Comparison of ENCODE assay signal across 10 mouse cellular contexts in genomic region chr4:135240329-135240728, GRCm38 (mm10). TPM values are rescaled to one million over a fixed set of nuclear protein-coding genes. Genes with fewer than 3 reads are reported as not detected.
DNase-seq lines count a peak whose midpoint lies in the region; ATAC-seq lines count a peak whose summit lies in the region.
"Had no signal": no experiment of that assay in that cellular context is flagged by ENCODE, and none has a peak within 500 bp of the region (broad histone marks: within the 10 kb centered on the region; RNA-seq: fewer than 3 reads in every experiment).

No protein-coding gene starts in this region.

- H3K4me3 ChIP-seq in forebrain, embryonic 13.5 days: no peak overlapping the region
- no peak overlapping the region for H3K4me3 ChIP-seq in forebrain, embryonic 12.5 days (replicated peaks)
- H3K4me3 ChIP-seq in forebrain, embryonic 16.5 days (replicated peaks; ENCODE audit: low read length): no peak overlapping the region

- no peaks in the 10 kb centered on the region for H3K27me3 ChIP-seq in forebrain, embryonic 13.5 days
- no peaks in the 10 kb centered on the region for H3K27me3 ChIP-seq in forebrain, embryonic 12.5 days
- H3K27me3 ChIP-seq in forebrain, embryonic 16.5 days (replicated peaks; ENCODE audit: control insufficient read depth, insufficient read depth, low read length): no peaks in the 10 kb centered on the region

- DNase-seq in lung, postnatal 10 days: peak; percentile 22
- DNase-seq in lung, postnatal 36 days: no peak
- no peak for DNase-seq in ovary, postnatal 10 days (ENCODE audit: low spot score)
- DNase-seq in urinary bladder, postnatal 4 days (ENCODE audit: low spot score in 2 of 2): no peak
- DNase-seq: adrenal gland, adult 2 months; right cerebral cortex, postnatal 25 days had no signal

- no peak for ATAC-seq in forebrain, embryonic 13.5 days
- no peak for ATAC-seq in forebrain, embryonic 12.5 days (ENCODE audit: low FRiP score)
- ATAC-seq in forebrain, embryonic 16.5 days: peak; percentile 45
- ATAC-seq in monocyte, adult 5-6 weeks (replicated peaks; ENCODE audit: insufficient number of reproducible peaks, low FRiP score, low TSS enrichment, poor library complexity, severe bottlenecking): peak; percentile 78

- H3K4me1 ChIP-seq in forebrain, embryonic 13.5 days: peaks cover 21% of the 10 kb centered on the region
- peaks cover 23% of the 10 kb centered on the region for H3K4me1 ChIP-seq in forebrain, embryonic 12.5 days
- peaks cover 18% of the 10 kb centered on the region for H3K4me1 ChIP-seq in forebrain, embryonic 16.5 days (replicated peaks; ENCODE audit: control insufficient read depth, insufficient read depth, low read length)

- H3K4me2 ChIP-seq in forebrain, embryonic 13.5 days: no peak overlapping the region
- no peak overlapping the region for H3K4me2 ChIP-seq in forebrain, embryonic 12.5 days
- H3K4me2 ChIP-seq in forebrain, embryonic 16.5 days (ENCODE audit: low read length): no peak overlapping the region

- no peak overlapping the region for H3K9ac ChIP-seq in forebrain, embryonic 13.5 days
- no peak overlapping the region for H3K9ac ChIP-seq in forebrain, embryonic 12.5 days
- H3K9ac ChIP-seq in forebrain, embryonic 16.5 days (replicated peaks; ENCODE audit: low read depth, low read length): no peak overlapping the region

- H3K36me3 ChIP-seq in forebrain, embryonic 13.5 days (ENCODE audit: poor library complexity, severe bottlenecking): peaks cover 26% of the 10 kb centered on the region
- peaks cover 28% of the 10 kb centered on the region for H3K36me3 ChIP-seq in forebrain, embryonic 12.5 days (replicated peaks)
- no peaks in the 10 kb centered on the region for H3K36me3 ChIP-seq in forebrain, embryonic 16.5 days (ENCODE audit: control insufficient read depth, insufficient read depth)

- H3K9me3 ChIP-seq in forebrain, embryonic 13.5 days (replicated peaks): no peaks in the 10 kb centered on the region
- no peaks in the 10 kb centered on the region for H3K9me3 ChIP-seq in forebrain, embryonic 12.5 days
- no peaks in the 10 kb centered on the region for H3K9me3 ChIP-seq in forebrain, embryonic 16.5 days (ENCODE audit: control insufficient read depth, low read length)

- 82% methylated on average over 3 of the region's 3 CpGs for WGBS in forebrain, embryonic 13.5 days
- WGBS in forebrain, embryonic 12.5 days: 79% methylated on average over 3 of the region's 3 CpGs
- 68% methylated on average over 3 of the region's 3 CpGs for WGBS in forebrain, embryonic 16.5 days

- 0 out of 2 replicates have a peak overlapping the region, but pooled peaks have one; percentile 2 for H3K27ac ChIP-seq in forebrain, embryonic 13.5 days
- no peak overlapping the region for H3K27ac ChIP-seq in forebrain, embryonic 12.5 days
- peak overlapping the region; percentile 8; the same call in 1 of the 2 replicates for H3K27ac ChIP-seq in forebrain, embryonic 16.5 days (ENCODE audit: low read length)

RNA-seq across cellular contexts. Expression of gene Clic4, which starts 32.3 kb away (rescaled TPM):
- polyA plus RNA-seq in forebrain, embryonic 13.5 days (2015; fragmentation: Nextera tagmentation; extraction: Ambion mirVana): 146 and 153 TPM in 2 replicates
- polyA plus RNA-seq in forebrain, embryonic 12.5 days (2016; fragmentation: Nextera tagmentation; extraction: Ambion mirVana): 205 and 221 TPM in 2 replicates
- 97.8 and 125 TPM in 2 replicates for polyA plus RNA-seq in forebrain, embryonic 16.5 days (2015; fragmentation: Nextera tagmentation; extraction: Ambion mirVana)
- 39.4 to 61.3 TPM (median 41.0 TPM) in 3 replicates for total RNA-seq in monocyte, adult 5-6 weeks (2017)

Comparison
In these comparisons a context has a peak if more than half of its experiments do, and no peak if none do; other contexts are left out.
1. ATAC-seq: peak in forebrain, embryonic 16.5 days (single experiment) and monocyte, adult 5-6 weeks (single experiment); none in forebrain, embryonic 13.5 days (single experiment) and forebrain, embryonic 12.5 days (single experiment).